Comparison of ENCODE assay signal across 13 mouse cellular contexts in genomic region chr14:8258335-8258627, GRCm38 (mm10). TPM values are rescaled to one million over a fixed set of nuclear protein-coding genes. Genes with fewer than 3 reads are reported as not detected.
DNase-seq lines count a peak whose midpoint lies in the region; ATAC-seq and TF ChIP-seq lines count a peak whose summit lies in the region.
"Had no signal": no experiment of that assay in that cellular context is flagged by ENCODE, and none has a peak within 500 bp of the region (broad histone marks: within the 10 kb centered on the region; RNA-seq: fewer than 3 reads in every experiment).

No protein-coding gene starts in this region.

- no peaks in the 10 kb centered on the region for H3K27me3 ChIP-seq in lung, embryonic 16.5 days (ENCODE audit: control insufficient read depth, insufficient read depth, low read depth, low read length)
- no peaks in the 10 kb centered on the region for H3K27me3 ChIP-seq in hindbrain, embryonic 16.5 days (replicated peaks; ENCODE audit: control insufficient read depth, insufficient read depth, low read length)
- no peaks in the 10 kb centered on the region for H3K27me3 ChIP-seq in stomach, postnatal 0 days (ENCODE audit: control insufficient read depth, insufficient read depth, low read length)
- H3K27me3 ChIP-seq in forebrain, embryonic 11.5 days (ENCODE audit: control insufficient read depth, insufficient read depth, low read length) = no peaks in the 10 kb centered on the region

- WGBS in lung, embryonic 16.5 days = 36% methylated on average over 3 of the region's 3 CpGs
- WGBS in hindbrain, embryonic 16.5 days = 34% methylated on average over 3 of the region's 3 CpGs
- WGBS in stomach, postnatal 0 days = 60% methylated on average over 3 of the region's 3 CpGs
- WGBS in forebrain, embryonic 11.5 days = 48% methylated on average over 3 of the region's 3 CpGs

- peak; percentile 86 for DNase-seq in heart, adult 11 months
- DNase-seq in heart, adult 8-10 months (ENCODE audit: low spot score) = no peak
- DNase-seq in lung, postnatal 4 days = no peak
- DNase-seq in stomach, postnatal 0 days (ENCODE audit: low spot score) = peak; percentile 19
- no peak for DNase-seq in forebrain, embryonic 11.5 days (ENCODE audit: low spot score)
- DNase-seq in layer of hippocampus, adult 9-11 months = no peak
- DNase-seq: cerebellum, adult 11 months had no signal

- peak; percentile 39; the same call in 1 of the 2 replicates for ATAC-seq in lung, embryonic 16.5 days (ENCODE audit: low read depth)
- ATAC-seq in hindbrain, embryonic 16.5 days = 0 out of 2 replicates have a peak, but pooled peaks have one; percentile 34
- ATAC-seq in stomach, postnatal 0 days (ENCODE audit: low FRiP score, low TSS enrichment) = no peak
- no peak for ATAC-seq in forebrain, embryonic 11.5 days (replicated peaks; ENCODE audit: low FRiP score)

- no peaks in the 10 kb centered on the region for H3K36me3 ChIP-seq in lung, embryonic 16.5 days (ENCODE audit: control insufficient read depth, insufficient read depth, low read length)
- H3K36me3 ChIP-seq in hindbrain, embryonic 16.5 days (ENCODE audit: control insufficient read depth, insufficient read depth, low read length) = no peaks in the 10 kb centered on the region
- H3K36me3 ChIP-seq in stomach, postnatal 0 days (ENCODE audit: control insufficient read depth, insufficient read depth, low read length) = no peaks in the 10 kb centered on the region
- H3K36me3 ChIP-seq in forebrain, embryonic 11.5 days (ENCODE audit: control insufficient read depth, insufficient read depth, low read length) = no peaks in the 10 kb centered on the region
- H3K36me3 ChIP-seq: limb, embryonic 15.5 days had no signal

- no peak overlapping the region for H3K4me2 ChIP-seq in lung, embryonic 16.5 days (ENCODE audit: low read depth, low read length)
- H3K4me2 ChIP-seq in hindbrain, embryonic 16.5 days (ENCODE audit: low read length) = no peak overlapping the region
- H3K4me2 ChIP-seq in stomach, postnatal 0 days (replicated peaks; ENCODE audit: low read depth) = no peak overlapping the region
- H3K4me2 ChIP-seq in forebrain, embryonic 11.5 days (ENCODE audit: low read depth, low read length, severe bottlenecking) = no peak overlapping the region
- H3K4me2 ChIP-seq: limb, embryonic 15.5 days had no signal

- H3K9me3 ChIP-seq in lung, embryonic 16.5 days (ENCODE audit: control insufficient read depth, low read length) = no peaks in the 10 kb centered on the region
- H3K9me3 ChIP-seq in hindbrain, embryonic 16.5 days (ENCODE audit: control insufficient read depth, low read length) = no peaks in the 10 kb centered on the region
- H3K9me3 ChIP-seq in stomach, postnatal 0 days (ENCODE audit: control insufficient read depth, low read length) = no peaks in the 10 kb centered on the region
- no peaks in the 10 kb centered on the region for H3K9me3 ChIP-seq in forebrain, embryonic 11.5 days (ENCODE audit: control insufficient read depth, low read length)
- H3K9me3 ChIP-seq: limb, embryonic 15.5 days had no signal

- no peak for TF ChIP-seq EP300 in stomach, postnatal 0 days (optimal IDR thresholded peaks at IDR 0.05)

- H3K9ac ChIP-seq in lung, embryonic 16.5 days (ENCODE audit: low read length) = no peak overlapping the region
- H3K9ac ChIP-seq in hindbrain, embryonic 16.5 days (ENCODE audit: low read depth, low read length) = no peak overlapping the region
- no peak overlapping the region for H3K9ac ChIP-seq in stomach, postnatal 0 days (ENCODE audit: low read length)
- no peak overlapping the region for H3K9ac ChIP-seq in forebrain, embryonic 11.5 days (ENCODE audit: low read length)
- H3K9ac ChIP-seq: limb, embryonic 15.5 days had no signal

- TF ChIP-seq CTCF in stomach, postnatal 0 days (IDR thresholded peaks at IDR 0.05; ENCODE audit: low read depth) = no peak

- no peaks in the 10 kb centered on the region; the same call in 1 of the 2 replicates for H3K4me1 ChIP-seq in lung, embryonic 16.5 days (replicated peaks; ENCODE audit: control insufficient read depth, insufficient read depth, low read length)
- H3K4me1 ChIP-seq in hindbrain, embryonic 16.5 days (ENCODE audit: control insufficient read depth, insufficient read depth, low read depth, low read length) = no peaks in the 10 kb centered on the region
- no peaks in the 10 kb centered on the region for H3K4me1 ChIP-seq in stomach, postnatal 0 days (replicated peaks; ENCODE audit: control insufficient read depth, insufficient read depth)
- H3K4me1 ChIP-seq in forebrain, embryonic 11.5 days (replicated peaks; ENCODE audit: control insufficient read depth, insufficient read depth, low read length) = no peaks in the 10 kb centered on the region

- no peak overlapping the region for H3K27ac ChIP-seq in lung, embryonic 16.5 days (ENCODE audit: low read length)
- no peak overlapping the region for H3K27ac ChIP-seq in hindbrain, embryonic 16.5 days (ENCODE audit: low read depth, low read length)
- no peak overlapping the region for H3K27ac ChIP-seq in stomach, postnatal 0 days (replicated peaks)
- no peak overlapping the region for H3K27ac ChIP-seq in forebrain, embryonic 11.5 days (ENCODE audit: low read depth, low read length)
- H3K27ac ChIP-seq: limb, embryonic 15.5 days had no signal

- H3K4me3 ChIP-seq in lung, embryonic 16.5 days (ENCODE audit: low read length) = no peak overlapping the region
- no peak overlapping the region for H3K4me3 ChIP-seq in hindbrain, embryonic 16.5 days (ENCODE audit: low read length)
- no peak overlapping the region for H3K4me3 ChIP-seq in stomach, postnatal 0 days (ENCODE audit: low read depth, low read length)
- H3K4me3 ChIP-seq in forebrain, embryonic 11.5 days (ENCODE audit: low read depth, low read length) = no peak overlapping the region
- H3K4me3 ChIP-seq: limb, embryonic 15.5 days had no signal

RNA-seq across cellular contexts. Expression of gene Acox2, which starts 0.9 kb away (rescaled TPM):
- 1 to 10 TPM in 2 of 4 experiments, under 1 TPM in 2; 0.44 to 1.4 (median 1.1) TPM for total RNA-seq in heart, adult 8-10 months (2022)
- polyA plus RNA-seq in lung, embryonic 16.5 days (2015; fragmentation: Nextera tagmentation; extraction: Ambion mirVana) = 1.3 and 4.4 TPM in 2 replicates
- polyA plus RNA-seq in hindbrain, embryonic 16.5 days (2015; fragmentation: Nextera tagmentation; extraction: Ambion mirVana) = 0.09 and 0.23 TPM in 2 replicates
- polyA plus RNA-seq in stomach, postnatal 0 days (2015; fragmentation: Nextera tagmentation; extraction: Ambion mirVana) = 6.0 and 7.2 TPM in 2 replicates
- polyA plus RNA-seq in forebrain, embryonic 11.5 days (2014; fragmentation: Nextera tagmentation; extraction: Ambion mirVana) = not detected in 2 replicates
- total RNA-seq: CH12.LX; hematopoietic stem cell, adult 5-6 weeks had no signal
- polyA plus RNA-seq: embryonic facial prominence, embryonic 11.5 days had no signal

RNA-seq across cellular contexts. Expression of gene Kctd6, which starts 44.3 kb away (rescaled TPM):
- total RNA-seq in heart, adult 8-10 months (2022) = 1 to 10 TPM; 8.7 to 9.9 (median 9.3) TPM
- 3.0 and 3.2 TPM in 2 replicates for polyA plus RNA-seq in lung, embryonic 16.5 days (2015; fragmentation: Nextera tagmentation; extraction: Ambion mirVana)
- 5.4 and 5.7 TPM in 2 replicates for polyA plus RNA-seq in hindbrain, embryonic 16.5 days (2015; fragmentation: Nextera tagmentation; extraction: Ambion mirVana)
- 12.9 and 13.8 TPM in 2 replicates for polyA plus RNA-seq in stomach, postnatal 0 days (2015; fragmentation: Nextera tagmentation; extraction: Ambion mirVana)
- polyA plus RNA-seq in forebrain, embryonic 11.5 days (2014; fragmentation: Nextera tagmentation; extraction: Ambion mirVana) = 13.7 and 14.3 TPM in 2 replicates

RNA-seq across cellular contexts. Expression of gene Fam107a, which starts 59.5 kb away (rescaled TPM):
- total RNA-seq in heart, adult 8-10 months (2022) = 1 to 10 TPM; 7.5 to 8.8 (median 8.2) TPM
- 0.40 and 0.58 TPM in 2 replicates for polyA plus RNA-seq in lung, embryonic 16.5 days (2015; fragmentation: Nextera tagmentation; extraction: Ambion mirVana)
- polyA plus RNA-seq in hindbrain, embryonic 16.5 days (2015; fragmentation: Nextera tagmentation; extraction: Ambion mirVana) = 0.89 and 1.2 TPM in 2 replicates
- 0.31 and 0.36 TPM in 2 replicates for polyA plus RNA-seq in stomach, postnatal 0 days (2015; fragmentation: Nextera tagmentation; extraction: Ambion mirVana)
- polyA plus RNA-seq in forebrain, embryonic 11.5 days (2014; fragmentation: Nextera tagmentation; extraction: Ambion mirVana) = 0.29 and 0.49 TPM in 2 replicates
- total RNA-seq: CH12.LX; hematopoietic stem cell, adult 5-6 weeks had no signal

Comparison
In these comparisons a context has a peak if more than half of its experiments do, and no peak if none do; other contexts are left out.
1. DNase-seq: peak in heart, adult 11 months (single experiment) and stomach, postnatal 0 days (single experiment); none in heart, adult 8-10 months (single experiment), lung, postnatal 4 days (0 of 2), forebrain, embryonic 11.5 days (single experiment) and layer of hippocampus, adult 9-11 months (single experiment).
2. ATAC-seq: peak in lung, embryonic 16.5 days (single experiment) and hindbrain, embryonic 16.5 days (single experiment); none in stomach, postnatal 0 days (single experiment) and forebrain, embryonic 11.5 days (single experiment).